Mouse (Mus musculus): ENCODE data around the gene Vmn1r119. TPM values are rescaled to one million over a fixed set of nuclear protein-coding genes. Genes with fewer than 3 reads are reported as not detected.
"Not testable (repeated sequence)": the region's sequence is repeated elsewhere in the genome, so short reads cannot be mapped to it uniquely, and the experiment has no call there.

The Vmn1r119 gene
- total RNA-seq (2021), result not detected
- long read RNA-seq, experiment 1, result 0 reads
- long read RNA-seq, experiment 2, result 0 reads

- DNase-seq, result not testable (repeated sequence)
These were observed at the start of gene Vmn1r119 for GRCm38 (mm10) chr7:21012355-21012754. Vmn1r119 (minus strand) TSS chr7:21012455.

- DNase-seq, result not testable (repeated sequence)
These were observed 41.4 kb upstream of the Vmn1r119 start, which contains the start of gene Vmn1r120 for GRCm38 (mm10) chr7:21053684-21054083. Vmn1r120 (minus strand) TSS chr7:21053784.

Other genes starting within 250 kb of the Vmn1r119 start
- not detected for gene Vmn1r112, start 241.3 kb downstream of the Vmn1r119 start, total RNA-seq (2021)
- gene Vmn1r113, start 225.2 kb downstream of the Vmn1r119 start, total RNA-seq (2021), result not detected
- gene Vmn1r114, start 200.3 kb downstream of the Vmn1r119 start, total RNA-seq (2021), result not detected
- not detected for gene Vmn1r115, start 167.5 kb downstream of the Vmn1r119 start, total RNA-seq (2021)
- gene Vmn1r116, start 140.2 kb downstream of the Vmn1r119 start, total RNA-seq (2021), result not detected
- gene Vmn1r117, start 128.3 kb downstream of the Vmn1r119 start, total RNA-seq (2021), result not detected
- gene Vmn1r118, start 100.1 kb downstream of the Vmn1r119 start, total RNA-seq (2021), result not detected
- gene Vmn1r120, start 41.3 kb upstream of the Vmn1r119 start, total RNA-seq (2021), result not detected
- not detected for gene Vmn1r121, start 86.1 kb upstream of the Vmn1r119 start, total RNA-seq (2021)
- gene Vmn1r122, start 121.7 kb upstream of the Vmn1r119 start, total RNA-seq (2021), result not detected
- not detected for gene Vmn1r123, start 149.7 kb upstream of the Vmn1r119 start, total RNA-seq (2021)
- gene Gm5157, start 178.0 kb upstream of the Vmn1r119 start, total RNA-seq (2021), result not detected
- gene Vmn1r124, start 248.2 kb upstream of the Vmn1r119 start, total RNA-seq (2021), result not detected

All from heart, adult 18-20 months (tissue).